Mouse (Mus musculus): ENCODE data around the gene Sema6d. TPM values are rescaled to one million over a fixed set of nuclear protein-coding genes. Genes with fewer than 3 reads are reported as not detected.

The Sema6d gene
- total RNA-seq, 2 experiments from 2014 or later: not detected

DNA sequence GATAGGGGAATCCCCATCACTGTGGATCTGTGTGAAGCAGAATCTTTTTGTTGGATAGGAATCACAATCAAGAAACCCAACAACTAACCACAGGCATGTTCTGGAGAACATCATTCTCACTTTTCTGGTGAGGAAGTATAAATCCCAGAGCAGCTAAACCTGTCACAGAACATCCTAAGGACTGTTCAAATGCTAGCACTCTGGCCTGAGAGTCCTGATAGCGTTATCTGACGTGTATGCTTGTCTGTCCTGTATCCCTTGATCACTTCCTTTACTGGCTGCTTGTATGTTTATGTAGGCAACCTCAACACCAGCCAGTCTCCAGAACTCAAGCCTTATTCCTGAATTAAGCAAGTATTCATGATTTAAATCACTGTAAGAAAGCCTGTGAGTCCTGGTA, 281.6 kb downstream of the Sema6d start:
- no peak for ATAC-seq (replicated peaks; ENCODE audit: low FRiP score, low TSS enrichment, poor library complexity, severe bottlenecking)

DNA sequence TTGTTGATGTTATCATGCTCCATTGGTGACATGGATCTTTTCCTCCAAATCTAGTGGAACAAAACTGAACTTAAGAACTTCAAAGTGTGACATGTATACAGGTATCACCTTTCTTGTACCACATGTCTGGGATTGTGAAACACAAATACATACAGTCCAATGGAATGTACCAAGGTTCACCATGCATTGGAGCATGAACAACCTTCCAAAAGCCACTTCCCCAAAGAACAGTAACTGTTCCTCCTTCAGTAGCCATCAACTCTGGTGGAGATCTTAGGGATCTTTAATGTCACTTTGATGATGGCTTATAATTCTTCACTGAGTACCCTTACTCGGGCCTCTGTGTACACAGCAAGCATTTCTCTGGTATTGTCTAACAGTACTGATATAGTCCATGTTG, 295.3 kb downstream of the Sema6d start:
- ATAC-seq (replicated peaks; ENCODE audit: low FRiP score, low TSS enrichment, poor library complexity, severe bottlenecking): no peak

- ATAC-seq (replicated peaks; ENCODE audit: low FRiP score, low TSS enrichment, poor library complexity, severe bottlenecking): no peak
Observed at GRCm38 (mm10) chr2:124385722-124386121, 296.0 kb downstream of the Sema6d start.

DNA sequence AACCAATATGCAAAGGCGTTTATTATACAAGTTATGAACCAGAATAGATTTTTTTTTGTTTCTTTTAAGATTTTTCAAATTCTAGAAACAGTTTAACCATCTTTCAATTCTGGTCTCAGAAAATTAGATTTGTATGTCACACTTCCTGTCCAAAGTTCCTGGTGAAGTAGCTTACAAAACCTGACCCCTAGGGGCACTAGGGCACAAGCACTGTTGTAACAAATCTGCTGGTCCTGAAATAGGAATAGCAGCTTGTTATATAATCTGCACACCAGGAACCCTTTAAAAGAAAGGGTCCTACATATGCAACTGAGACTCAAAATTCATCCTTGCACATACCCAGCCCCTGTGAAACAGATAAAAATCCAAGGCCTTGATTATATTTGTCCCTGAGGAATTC, 298.5 kb downstream of the Sema6d start:
- no peak for ATAC-seq (replicated peaks; ENCODE audit: low FRiP score, low TSS enrichment, poor library complexity, severe bottlenecking)

- ATAC-seq (replicated peaks; ENCODE audit: low FRiP score, low TSS enrichment, poor library complexity, severe bottlenecking): no peak
Observed at GRCm38 (mm10) chr2:124396733-124397132, 307.0 kb downstream of the Sema6d start.

- ATAC-seq (replicated peaks; ENCODE audit: low FRiP score, low TSS enrichment, poor library complexity, severe bottlenecking): no peak
Observed at GRCm38 (mm10) chr2:124397304-124397703, 307.5 kb downstream of the Sema6d start.

DNA sequence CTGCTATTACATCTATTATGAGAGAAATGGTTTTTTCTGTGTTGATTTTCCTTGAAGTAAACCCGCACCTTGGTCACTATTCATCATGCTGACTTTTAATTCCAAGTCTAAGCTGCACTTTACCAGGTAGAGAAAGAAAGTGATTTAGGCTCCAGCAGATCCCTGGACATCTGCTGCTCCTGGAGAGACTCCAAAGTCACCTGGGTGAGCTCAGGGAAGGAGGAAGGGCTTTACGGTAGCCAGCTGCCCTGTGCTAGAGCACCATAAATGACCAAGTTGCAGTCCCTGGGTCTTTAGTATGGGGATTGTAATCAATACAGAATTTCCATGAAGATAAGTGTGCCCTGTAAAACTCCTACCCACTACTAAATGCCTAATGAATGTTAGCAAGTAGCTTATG, 309.8 kb downstream of the Sema6d start:
- no peak for ATAC-seq (replicated peaks; ENCODE audit: low FRiP score, low TSS enrichment, poor library complexity, severe bottlenecking)

- no peak for ATAC-seq (replicated peaks; ENCODE audit: low FRiP score, low TSS enrichment, poor library complexity, severe bottlenecking)
Observed at GRCm38 (mm10) chr2:124401727-124402380, 312.1 kb downstream of the Sema6d start.

DNA sequence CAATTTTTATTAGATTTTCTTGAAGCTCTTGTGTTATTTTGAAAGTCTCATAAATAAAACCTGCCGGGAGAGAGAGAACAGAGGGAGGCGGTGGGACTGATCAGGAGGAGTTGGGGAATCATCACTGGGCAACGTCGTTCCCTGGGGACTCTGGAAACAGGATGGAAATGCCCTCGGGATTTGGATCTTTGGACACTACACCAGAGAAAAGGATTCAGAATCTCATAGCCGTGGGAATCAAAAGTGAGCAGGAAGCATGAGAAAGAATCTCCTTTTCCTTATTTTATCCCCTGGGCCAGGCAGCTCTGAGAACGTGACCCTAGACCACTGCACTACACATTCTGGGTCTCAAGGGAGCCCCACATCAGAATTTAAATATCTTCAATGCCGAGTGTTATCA, 313.8 kb downstream of the Sema6d start:
- no peak for ATAC-seq (replicated peaks; ENCODE audit: low FRiP score, low TSS enrichment, poor library complexity, severe bottlenecking)

DNA sequence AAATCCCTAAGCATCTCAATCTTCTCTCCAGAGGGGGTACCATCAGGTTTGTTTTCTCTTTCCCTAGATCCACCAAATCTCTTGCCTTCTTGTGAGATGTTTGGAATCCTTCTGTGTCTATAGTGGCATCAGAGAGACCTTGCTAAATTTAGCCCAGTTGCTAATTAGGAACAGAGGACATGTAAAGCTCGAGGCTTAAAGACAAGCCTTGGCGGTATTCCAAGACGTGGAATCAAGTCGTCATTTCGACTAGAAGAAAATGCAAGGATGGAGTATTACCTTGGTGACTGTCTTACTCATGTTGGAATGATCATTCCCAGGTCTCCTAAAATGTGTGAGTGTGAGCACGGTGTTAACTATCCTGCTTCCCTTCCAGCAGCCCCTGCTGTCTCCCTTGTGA, 314.2 kb downstream of the Sema6d start:
- ATAC-seq (replicated peaks; ENCODE audit: low FRiP score, low TSS enrichment, poor library complexity, severe bottlenecking): no peak

- ATAC-seq (replicated peaks; ENCODE audit: low FRiP score, low TSS enrichment, poor library complexity, severe bottlenecking): no peak
Observed at GRCm38 (mm10) chr2:124404631-124405562, 315.1 kb downstream of the Sema6d start.

DNA sequence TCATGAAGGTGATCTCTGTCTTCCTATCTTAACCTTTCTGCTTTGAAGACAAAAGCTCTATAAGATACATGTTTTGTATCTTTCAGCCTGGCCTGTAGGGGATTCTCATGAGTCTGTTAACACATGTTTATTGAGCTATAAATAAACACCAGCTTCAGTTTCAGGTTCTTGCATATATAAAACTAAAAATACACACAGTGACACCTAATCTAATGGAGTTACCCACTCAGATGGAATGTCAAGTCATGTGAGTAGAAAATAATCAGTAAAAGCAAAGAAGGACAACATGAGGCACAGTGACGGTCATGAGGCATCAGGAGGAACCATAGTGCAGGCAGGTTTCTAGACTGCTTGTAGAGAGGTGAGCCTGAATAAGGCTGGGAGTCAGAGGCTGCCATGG, 319.2 kb downstream of the Sema6d start:
- no peak for ATAC-seq (replicated peaks; ENCODE audit: low FRiP score, low TSS enrichment, poor library complexity, severe bottlenecking)

DNA sequence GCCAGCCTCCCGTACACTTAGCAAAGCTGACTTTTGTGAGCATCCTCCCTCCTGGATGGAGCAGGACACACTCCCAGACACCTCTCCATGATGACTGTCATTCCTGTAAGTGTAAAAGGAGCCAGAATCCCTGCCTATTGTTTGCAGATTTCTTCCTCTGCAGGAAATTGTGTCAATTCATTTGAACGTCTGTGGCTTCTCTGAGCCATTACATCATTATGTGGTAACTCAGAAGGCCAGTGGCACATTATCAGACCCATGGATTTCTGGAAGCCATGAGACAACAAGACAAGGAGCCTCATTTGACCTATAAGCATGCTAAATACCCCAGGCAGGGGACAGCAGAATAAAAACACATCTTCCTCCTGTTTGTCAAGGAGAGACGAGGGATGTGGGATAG, 327.0 kb downstream of the Sema6d start:
- ATAC-seq (replicated peaks; ENCODE audit: low FRiP score, low TSS enrichment, poor library complexity, severe bottlenecking): no peak

DNA sequence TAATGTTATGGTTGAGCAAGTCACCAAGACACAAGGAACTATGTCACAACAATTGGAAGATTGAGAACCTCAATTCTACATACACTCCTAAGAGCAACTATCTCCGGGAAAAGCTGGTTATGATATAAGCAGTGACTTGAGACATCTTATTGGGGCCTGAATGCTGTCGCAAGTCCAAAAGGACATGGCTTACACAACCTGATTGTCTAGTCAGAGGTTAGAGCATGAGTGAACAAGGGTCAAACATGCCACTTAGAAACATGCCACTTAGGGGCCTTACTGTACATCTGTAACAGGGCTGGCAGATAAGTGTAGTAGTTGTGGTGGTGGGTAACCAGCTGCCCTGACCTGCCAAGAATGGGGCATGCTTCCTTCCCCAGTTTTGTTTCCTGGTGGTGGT, 328.6 kb downstream of the Sema6d start:
- no peak for ATAC-seq (replicated peaks; ENCODE audit: low FRiP score, low TSS enrichment, poor library complexity, severe bottlenecking)

GRCm38 (mm10) chr2:124420170-124420825, 330.5 kb downstream of the Sema6d start:
- no peak for ATAC-seq (replicated peaks; ENCODE audit: low FRiP score, low TSS enrichment, poor library complexity, severe bottlenecking)

DNA sequence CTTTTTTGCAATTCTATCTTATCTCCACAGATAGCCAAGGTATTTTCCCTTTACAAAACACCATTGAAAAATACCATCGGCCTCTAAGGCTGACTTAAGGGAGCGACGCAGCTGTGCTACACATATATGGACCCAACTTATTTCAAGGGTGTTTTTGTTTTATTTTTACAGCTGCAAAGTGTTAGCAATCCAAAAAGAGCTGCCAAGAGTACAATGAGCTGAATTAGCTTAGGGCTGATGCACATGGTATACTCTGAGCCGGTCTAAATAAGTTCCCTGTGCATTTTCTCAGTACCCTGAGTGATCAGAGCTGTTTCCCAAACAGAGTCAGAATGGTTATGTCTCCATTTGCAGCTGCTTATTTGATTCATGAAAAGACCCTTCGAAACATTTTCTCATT, 340.0 kb downstream of the Sema6d start:
- ATAC-seq (replicated peaks; ENCODE audit: low FRiP score, low TSS enrichment, poor library complexity, severe bottlenecking): no peak

- ATAC-seq (replicated peaks; ENCODE audit: low FRiP score, low TSS enrichment, poor library complexity, severe bottlenecking): no peak
Observed at GRCm38 (mm10) chr2:124430708-124431107, 340.9 kb downstream of the Sema6d start.

DNA sequence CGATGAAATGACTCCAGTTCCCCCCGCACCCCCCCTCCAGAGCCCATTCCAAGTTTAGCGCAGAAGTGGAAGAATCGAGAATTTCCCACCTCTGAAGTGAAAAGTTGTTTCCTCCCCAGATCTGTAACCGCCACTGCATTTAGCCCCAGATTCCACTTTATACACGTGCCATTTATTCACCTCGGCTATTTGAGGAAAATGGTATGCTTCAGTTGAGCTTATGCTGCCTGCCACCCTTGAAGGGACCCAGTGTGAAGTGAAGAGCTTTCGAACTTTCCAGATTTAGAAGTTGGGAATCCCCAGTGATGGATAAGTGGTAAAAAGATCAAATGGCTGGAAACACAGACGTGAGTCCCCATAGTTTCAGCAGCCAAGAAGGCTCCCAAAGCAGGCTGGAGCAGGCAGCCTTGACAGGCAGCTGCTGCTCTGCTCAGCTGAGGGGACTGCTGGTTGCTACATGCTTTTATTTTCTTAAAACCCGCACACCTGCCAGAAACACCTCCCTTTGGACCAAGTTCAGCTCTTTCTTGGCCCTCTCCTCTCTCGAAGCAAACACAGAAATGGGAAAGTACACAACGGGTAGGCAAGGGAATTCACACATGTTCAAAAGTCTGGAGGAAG, 345.7 kb downstream of the Sema6d start:
- ATAC-seq (replicated peaks; ENCODE audit: low FRiP score, low TSS enrichment, poor library complexity, severe bottlenecking): no peak

GRCm38 (mm10) chr2:124436704-124437103, 346.9 kb downstream of the Sema6d start:
- ATAC-seq (replicated peaks; ENCODE audit: low FRiP score, low TSS enrichment, poor library complexity, severe bottlenecking): no peak

GRCm38 (mm10) chr2:124444199-124444598, 354.4 kb downstream of the Sema6d start:
- no peak for ATAC-seq (replicated peaks; ENCODE audit: low FRiP score, low TSS enrichment, poor library complexity, severe bottlenecking)

Data from megakaryocyte-erythroid progenitor cell, adult 5-6 weeks (primary cell).